Mouse (Mus musculus) midbrain, embryonic 11.5 days (tissue): ENCODE results near the gene Polr3b. TPM values are rescaled to one million over a fixed set of nuclear protein-coding genes. Genes with fewer than 3 reads are reported as not detected.

Experiments
- ATAC-seq: fragments of 200-750 bp; cut with Nextera tagmentation; 2 replicates; pipeline ENCODE4 v1.8.0; 2017; ENCODE audit warnings: moderate TSS enrichment, moderate library complexity; ENCODE audit not compliant: low FRiP score
- DNase-seq: peaks from one replicate; pipeline ENCODE4 v3.0.0; 2015; ENCODE audit warnings: low spot score; ENCODE audit errors: missing footprints
- H3K27ac ChIP-seq: fragments of 300-500 bp; sonication (generic); 2 replicates; pipeline ENCODE4 v1.5.1; 2014; ENCODE audit warnings: low read depth, low read length
- H3K27me3 ChIP-seq: fragments of 300-500 bp; sonication (generic); 2 replicates; pipeline ENCODE4 v1.6.1; 2014; ENCODE audit warnings: mild to moderate bottlenecking, low read length, moderate library complexity, mixed read lengths; ENCODE audit not compliant: control insufficient read depth, insufficient read depth
- H3K36me3 ChIP-seq: fragments of 300-500 bp; sonication (generic); 2 replicates; pipeline ENCODE4 v1.6.1; 2014; ENCODE audit warnings: mild to moderate bottlenecking, low read length, moderate library complexity, mixed read lengths; ENCODE audit not compliant: control insufficient read depth, insufficient read depth
- H3K4me1 ChIP-seq: fragments of 300-500 bp; sonication (generic); 2 replicates; pipeline ENCODE4 v1.6.1; 2014; ENCODE audit warnings: low read length; ENCODE audit not compliant: control insufficient read depth, insufficient read depth
- H3K4me2 ChIP-seq: fragments of 300-500 bp; sonication (generic); 2 replicates; pipeline ENCODE4 v1.6.1; 2014; ENCODE audit warnings: mild to moderate bottlenecking, moderate library complexity
- H3K4me3 ChIP-seq: fragments of 300-500 bp; sonication (generic); 2 replicates; pipeline ENCODE4 v1.5.1; 2014; ENCODE audit warnings: low read depth, low read length
- H3K9ac ChIP-seq: fragments of 300-500 bp; sonication (generic); 2 replicates; pipeline ENCODE4 v1.6.1; 2014; ENCODE audit warnings: low read length
- H3K9me3 ChIP-seq: fragments of 300-500 bp; sonication (generic); 2 replicates; pipeline ENCODE4 v1.6.1; 2016; ENCODE audit warnings: low read length; ENCODE audit not compliant: control insufficient read depth
- WGBS: fragments of 180-500 bp; shearing (Covaris S2); extraction: QIAGEN DNeasy Blood & Tissue Kit; methylation state at CpG from one replicate; pipeline ENCODE4 v1.1.7; 2014; 5-methylcytosine and 5-hydroxymethylcytosine counted together
- polyA plus RNA-seq: library from polyadenylated mRNA; unstranded; fragments of >200 nt; fragmentation: Nextera tagmentation; extraction: Ambion mirVana; gene quantifications from 2 replicates; pipeline ENCODE4 v1.2.1, GENCODE M21; 2014

Polr3b gene
- polyA plus RNA-seq: 16.0 and 18.0 TPM in 2 replicates

DNA sequence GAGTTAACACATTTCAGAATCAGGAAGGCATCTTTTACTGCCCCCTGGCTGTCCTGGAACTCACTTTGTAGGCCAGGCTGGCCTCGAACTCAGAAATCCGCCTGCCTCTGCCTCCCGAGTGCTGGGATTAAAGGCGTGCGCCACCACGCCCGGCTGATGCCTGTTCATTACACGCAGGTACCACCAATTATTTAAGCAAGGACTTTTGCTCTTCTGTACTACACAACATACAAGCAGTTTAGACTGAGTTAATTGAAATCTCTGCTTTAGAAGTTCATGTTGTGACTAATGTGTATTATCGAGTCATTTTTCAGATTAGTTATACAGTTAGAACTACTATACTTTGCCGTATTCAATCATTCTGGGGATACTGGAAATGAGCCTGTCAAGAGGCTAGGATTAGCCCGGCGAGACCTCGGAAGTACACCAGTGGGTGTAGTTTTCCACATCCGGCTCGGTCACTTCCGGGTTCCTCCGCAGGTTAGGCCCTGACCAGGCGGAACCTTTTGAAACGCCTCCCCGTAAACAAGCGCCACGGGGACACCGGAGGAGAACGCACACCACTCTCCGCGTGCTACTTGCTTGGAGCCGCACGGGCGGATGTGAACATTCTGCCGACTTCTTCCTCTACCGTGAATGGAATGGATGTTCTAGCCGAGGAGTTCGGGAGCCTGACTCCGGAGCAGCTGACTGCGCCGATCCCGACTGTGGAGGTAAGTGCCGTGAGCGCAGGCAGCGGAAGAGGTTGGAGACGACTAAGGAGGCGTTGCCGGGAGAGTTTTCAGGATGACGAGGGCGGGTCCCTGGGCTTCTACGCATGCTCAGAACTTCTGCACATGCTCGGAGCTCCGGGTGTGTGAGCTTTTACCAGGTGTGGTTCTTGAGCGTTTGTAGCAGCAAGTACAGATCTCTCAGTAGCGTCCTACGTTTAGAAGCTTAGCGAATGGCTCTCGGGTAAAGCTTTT, at the start of gene Polr3b:
Gene Polr3b, plus strand, starts transcription at position 467 of the 965 bp plus-strand sequence.
- Histone ChIP-seq H3K27ac (peak within 1 kb of the TSS; percentile 77), H3K9ac (peak within 1 kb of the TSS; percentile 74), H3K9me3 (no peaks in the 10 kb centered on the region), H3K27me3 (no peaks in the 10 kb centered on the region), H3K4me2 (peak within 1 kb of the TSS; percentile 83), H3K4me1 (peaks cover 7% of the 10 kb centered on the region), H3K36me3 (no peaks in the 10 kb centered on the region), H3K4me3 (peak within 1 kb of the TSS; percentile 69)
- peak; percentile 98 for DNase-seq
- WGBS: 8% methylated on average over 53 of the region's 53 CpGs
- peak; percentile 95 for ATAC-seq

DNA sequence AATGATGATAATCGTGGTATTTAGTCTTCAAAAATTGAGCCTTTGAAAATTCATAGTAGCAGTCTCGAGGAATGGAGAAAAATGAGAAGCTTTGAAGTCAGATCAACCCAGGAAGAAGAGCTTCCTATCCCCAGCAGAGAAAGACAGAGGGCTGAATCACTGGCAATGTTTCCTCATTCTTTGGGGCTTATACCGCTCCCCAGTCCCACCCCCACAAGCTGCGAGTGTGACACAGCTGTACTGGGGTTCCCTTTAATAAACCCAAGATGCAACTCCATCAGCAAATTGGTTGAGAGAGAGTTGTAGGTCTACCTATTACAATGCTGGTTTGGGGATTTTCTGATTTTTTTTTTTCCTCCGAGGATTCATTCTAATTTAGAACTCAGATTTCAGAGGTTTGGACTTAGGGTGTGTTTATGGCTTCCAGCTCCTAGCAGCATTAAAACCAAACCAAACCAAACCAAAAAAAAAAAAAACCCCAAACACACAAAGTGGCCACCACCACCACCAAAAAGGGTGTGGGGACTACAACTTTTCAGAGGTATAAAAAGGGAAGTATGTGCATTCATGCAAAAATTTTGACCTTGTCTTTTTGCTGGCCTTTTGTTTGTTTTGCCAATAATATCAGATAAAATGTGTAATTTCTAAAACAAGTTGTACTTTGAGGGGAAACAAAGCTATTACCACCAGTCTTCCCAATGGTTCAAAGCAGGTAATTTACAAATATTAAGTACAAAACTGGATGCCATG, 48.2 kb upstream of the Polr3b start:
- no peak overlapping the region for H3K27ac ChIP-seq

DNA sequence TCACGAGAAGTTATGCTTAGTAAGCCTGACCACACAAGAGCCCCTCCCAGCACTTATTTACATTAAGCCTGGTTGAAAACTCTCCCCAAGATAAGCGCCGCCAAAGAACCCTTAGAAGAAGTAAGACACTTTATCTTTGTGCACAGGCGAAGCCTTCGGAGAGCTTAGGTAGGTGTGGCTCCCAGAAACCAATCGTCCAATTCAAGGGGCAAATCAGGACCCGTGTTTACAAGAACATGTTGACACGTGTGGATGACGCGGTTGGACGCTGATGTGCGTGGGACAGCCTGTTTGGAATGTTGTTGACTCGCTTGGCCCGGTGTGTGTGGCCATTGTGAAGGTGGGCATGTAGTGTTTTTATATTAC, 46.1 kb upstream of the Polr3b start:
- Histone ChIP-seq H3K9me3 (no peaks in the 10 kb centered on the region), H3K27me3 (no peaks in the 10 kb centered on the region), H3K9ac (peak overlapping the region; percentile 1; the same call in 1 of the 2 replicates), H3K4me2 (peak overlapping the region; percentile 99), H3K4me1 (peaks cover 6% of the 10 kb centered on the region), H3K27ac (no peak overlapping the region), H3K36me3 (no peaks in the 10 kb centered on the region), H3K4me3 (peak overlapping the region; percentile 78)
- 1% methylated on average over 14 of the region's 14 CpGs for WGBS
- peak; percentile 73 for ATAC-seq
- DNase-seq: no peak

More for the DNA sequence above, 48.2 kb upstream of the Polr3b start:
- H3K4me1 ChIP-seq: peaks cover 6% of the 10 kb centered on the region
- no peaks in the 10 kb centered on the region for H3K36me3 ChIP-seq
- no peak for DNase-seq
- no peak for ATAC-seq
- H3K4me3 ChIP-seq: no peak overlapping the region
- no peak overlapping the region for H3K4me2 ChIP-seq
- 63% methylated on average over 5 of the region's 5 CpGs for WGBS
- no peaks in the 10 kb centered on the region for H3K9me3 ChIP-seq
- no peak overlapping the region for H3K9ac ChIP-seq
- H3K27me3 ChIP-seq: no peaks in the 10 kb centered on the region

DNA sequence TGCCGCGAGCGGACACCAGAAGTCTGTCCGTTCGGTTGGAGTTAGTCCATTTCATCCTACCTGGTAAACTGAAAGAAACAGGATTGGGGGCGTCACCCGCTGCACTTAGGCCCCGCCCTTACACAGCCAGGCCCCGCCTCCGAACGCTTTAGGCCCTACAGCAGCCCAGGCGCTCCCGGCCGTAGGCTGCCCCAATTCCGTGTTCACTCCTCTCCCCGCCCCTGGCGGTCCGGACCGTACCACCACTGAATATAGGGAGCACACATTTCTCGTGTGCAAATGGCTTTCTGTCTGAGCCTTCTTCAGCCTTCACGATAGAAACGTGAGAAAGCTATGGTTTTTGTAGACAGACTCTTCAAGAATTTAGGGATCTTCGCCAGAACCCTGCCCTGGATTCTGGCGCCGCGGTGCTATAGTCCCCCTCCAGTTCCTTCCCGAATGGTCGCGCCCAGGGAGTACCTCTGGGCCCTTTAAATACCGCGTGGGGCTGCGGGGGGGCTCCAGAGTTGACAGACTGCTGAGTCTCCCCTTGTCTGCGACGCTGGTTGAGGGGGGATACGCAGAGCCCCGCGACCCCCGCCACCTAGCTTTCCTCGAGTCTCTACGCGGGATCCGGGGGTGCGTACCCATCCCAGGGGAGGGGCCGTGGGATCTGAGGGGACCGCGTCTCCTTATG, 45.6 kb upstream of the Polr3b start, which contains the start of gene Tcp11l2:
Gene Tcp11l2, plus strand, starts transcription at position 232 of the 676 bp plus-strand sequence.
- Histone ChIP-seq H3K9me3 (no peaks in the 10 kb centered on the region), H3K9ac (peak within 1 kb of the TSS; percentile 69), H3K4me2 (peak within 1 kb of the TSS; percentile 99), H3K4me3 (peak within 1 kb of the TSS; percentile 78), H3K27ac (0 out of 2 replicates have a peak within 1 kb of the TSS, but pooled peaks have one; percentile 35), H3K36me3 (no peaks in the 10 kb centered on the region), H3K4me1 (peaks cover 6% of the 10 kb centered on the region), H3K27me3 (no peaks in the 10 kb centered on the region)
- under 1% methylated on average over 46 of the region's 46 CpGs for WGBS
- DNase-seq: peak; percentile 99
- peak; percentile 99 for ATAC-seq

DNA sequence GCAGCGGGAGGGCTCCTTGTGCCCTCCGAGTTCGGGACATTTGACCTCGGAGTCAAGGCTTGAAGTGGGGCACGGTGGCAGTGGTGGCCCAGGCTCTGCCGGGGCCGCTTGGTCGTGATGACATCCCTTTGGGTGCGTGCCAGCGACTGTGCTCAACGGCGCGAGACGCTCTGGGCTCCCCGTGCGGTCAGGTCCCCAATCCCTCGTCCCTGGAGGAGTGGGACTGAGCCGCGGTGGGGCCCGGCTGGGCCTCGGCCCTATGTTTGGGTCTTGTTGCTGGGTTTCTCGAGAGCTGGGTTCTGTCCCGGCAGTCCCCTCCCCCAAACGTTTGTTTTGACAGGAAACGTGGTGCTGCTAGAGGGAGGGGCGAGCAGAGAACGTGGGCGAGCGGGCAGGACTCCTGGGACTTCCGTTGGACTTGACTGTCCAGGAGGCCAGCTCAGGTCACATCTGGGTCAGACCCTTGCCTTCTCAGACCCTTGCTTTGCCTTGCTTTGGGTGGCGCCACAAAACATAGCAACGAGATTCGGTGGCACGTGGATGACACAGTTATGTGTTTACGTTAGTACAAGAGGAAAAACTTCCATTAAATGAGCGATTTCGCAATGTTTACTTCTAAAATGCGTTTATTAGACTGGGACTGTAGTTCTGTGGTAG, 44.9 kb upstream of the Polr3b start:
- Histone ChIP-seq H3K27me3 (no peaks in the 10 kb centered on the region), H3K9ac (peak overlapping the region; percentile 69), H3K4me2 (peak overlapping the region; percentile 99), H3K4me3 (peak overlapping the region; percentile 78), H3K36me3 (no peaks in the 10 kb centered on the region), H3K9me3 (no peaks in the 10 kb centered on the region), H3K27ac (no peak overlapping the region), H3K4me1 (peaks cover 6% of the 10 kb centered on the region)
- peak; percentile 63; the same call in 1 of the 2 replicates for ATAC-seq
- DNase-seq: no peak
- 5% methylated on average over 38 of the region's 38 CpGs for WGBS

DNA sequence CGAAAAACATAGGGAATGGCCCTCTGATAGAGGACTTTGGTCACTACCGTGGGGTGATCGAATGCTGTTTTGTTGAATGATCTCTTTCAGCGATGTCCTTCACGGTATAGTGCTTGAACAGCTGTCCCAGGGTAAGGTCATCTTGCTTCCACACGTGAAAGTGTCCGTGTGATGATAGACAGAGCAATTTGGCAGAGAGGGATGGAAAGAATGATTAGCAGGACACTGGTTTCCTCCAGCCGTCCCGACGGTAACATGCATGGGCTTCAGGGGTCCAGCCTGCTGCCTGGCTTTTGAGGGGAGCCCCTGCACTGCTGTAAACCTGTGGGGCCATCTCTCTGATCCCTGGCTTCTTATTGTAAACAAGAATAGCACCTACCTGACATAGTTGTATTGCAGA, 43.4 kb upstream of the Polr3b start:
- H3K36me3 ChIP-seq: no peaks in the 10 kb centered on the region
- H3K4me1 ChIP-seq: peaks cover 6% of the 10 kb centered on the region
- H3K4me3 ChIP-seq: no peak overlapping the region
- no peaks in the 10 kb centered on the region for H3K27me3 ChIP-seq
- DNase-seq (no peak), ATAC-seq (no peak)
- H3K9me3 ChIP-seq: no peaks in the 10 kb centered on the region
- no peak overlapping the region for H3K27ac ChIP-seq
- H3K9ac ChIP-seq: no peak overlapping the region
- 86% methylated on average over 10 of the region's 10 CpGs for WGBS
- no peak overlapping the region for H3K4me2 ChIP-seq

DNA sequence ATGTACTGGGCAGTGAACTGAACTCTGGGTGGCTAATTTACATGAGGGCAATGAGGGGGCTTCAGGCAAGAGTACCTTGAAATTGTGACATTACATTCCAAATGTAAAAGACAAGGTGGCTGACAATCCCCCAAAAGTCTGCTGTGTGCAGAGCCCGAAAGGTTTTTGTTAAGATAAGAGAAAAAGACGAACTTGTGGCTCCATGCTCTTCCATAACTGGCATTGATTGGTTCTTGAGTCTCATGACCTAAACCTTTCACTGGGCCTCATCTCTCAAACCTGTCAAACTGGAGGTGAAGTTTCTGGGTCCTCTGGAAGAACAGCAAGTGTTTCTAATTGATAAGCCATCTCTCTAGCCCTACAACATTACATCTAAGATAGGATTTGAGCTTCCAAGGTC, 42.6 kb upstream of the Polr3b start:
- 86% methylated on average over 2 of the region's 2 CpGs for WGBS
- Histone ChIP-seq H3K9me3 (no peaks in the 10 kb centered on the region), H3K9ac (no peak overlapping the region), H3K4me1 (peaks cover 6% of the 10 kb centered on the region), H3K27me3 (no peaks in the 10 kb centered on the region), H3K4me2 (no peak overlapping the region), H3K36me3 (no peaks in the 10 kb centered on the region), H3K27ac (no peak overlapping the region), H3K4me3 (no peak overlapping the region)
- DNase-seq (no peak), ATAC-seq (no peak)

DNA sequence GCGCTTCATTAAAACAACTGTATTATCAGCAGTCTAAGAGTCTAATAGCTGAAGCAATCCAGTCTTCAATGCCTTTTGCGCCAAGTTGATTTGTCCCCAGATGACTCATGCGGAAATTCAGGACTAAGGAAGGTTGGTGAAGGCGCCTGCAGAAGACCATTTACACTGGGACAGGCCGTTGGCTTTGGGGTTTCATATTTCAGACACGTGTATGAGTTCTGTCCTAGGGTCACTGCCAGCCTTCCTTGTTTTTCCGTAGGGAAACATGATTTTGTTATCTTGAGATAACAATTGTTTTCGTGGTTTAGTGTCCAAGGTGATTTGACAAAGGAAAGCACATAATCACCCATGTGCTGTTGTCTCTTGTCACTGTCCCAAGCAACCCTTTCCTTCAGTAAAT, 40.9 kb upstream of the Polr3b start:
- ATAC-seq (no peak), DNase-seq (no peak)
- Histone ChIP-seq H3K4me3 (no peak overlapping the region), H3K9ac (no peak overlapping the region), H3K9me3 (no peaks in the 10 kb centered on the region), H3K4me1 (peaks cover 6% of the 10 kb centered on the region), H3K36me3 (no peaks in the 10 kb centered on the region), H3K4me2 (no peak overlapping the region), H3K27me3 (no peaks in the 10 kb centered on the region), H3K27ac (no peak overlapping the region)
- 83% methylated on average over 8 of the region's 8 CpGs for WGBS
